Mouse (Mus musculus): Measurements from ENCODE around the gene Acsl5. TPM values are rescaled to one million over a fixed set of nuclear protein-coding genes. Genes with fewer than 3 reads are reported as not detected.
A peak's percentile ranks its signal among the peaks of the same experiment; 100 is the strongest.

Gene Acsl5
- total RNA-seq (2021): 10 to 100 TPM; 28.7 to 38.4 TPM

- DNase-seq (ENCODE audit: extremely low spot score in 1 of 2, low spot score in 1 of 2): no peak
Measured at GRCm38 (mm10) chr19:55251383-55252124, at the start of gene Acsl5. TSS of gene Acsl5 (plus strand) at chr19:55251938.

GRCm38 (mm10) chr19:55206482-55207138 lies 45.1 kb upstream of the Acsl5 start:
- peak in 1 of 2 experiments; percentile 46 for DNase-seq (ENCODE audit: extremely low spot score in 1 of 2, low spot score in 1 of 2)

GRCm38 (mm10) chr19:55207205-55207604 lies 44.5 kb upstream of the Acsl5 start:
- no peak for DNase-seq (ENCODE audit: extremely low spot score in 1 of 2, low spot score in 1 of 2)

GRCm38 (mm10) chr19:55207746-55208538 lies 43.8 kb upstream of the Acsl5 start:
- no peak for DNase-seq (ENCODE audit: extremely low spot score in 1 of 2, low spot score in 1 of 2)

GRCm38 (mm10) chr19:55208654-55209053 lies 43.1 kb upstream of the Acsl5 start:
- no peak for DNase-seq (ENCODE audit: extremely low spot score in 1 of 2, low spot score in 1 of 2)

GRCm38 (mm10) chr19:55209084-55209483 lies 42.7 kb upstream of the Acsl5 start:
- no peak for DNase-seq (ENCODE audit: extremely low spot score in 1 of 2, low spot score in 1 of 2)

- DNase-seq (ENCODE audit: extremely low spot score in 1 of 2, low spot score in 1 of 2): no peak
Measured at GRCm38 (mm10) chr19:55211698-55212097, 40.0 kb upstream of the Acsl5 start.

GRCm38 (mm10) chr19:55213617-55214340 lies 38.0 kb upstream of the Acsl5 start:
- no peak for DNase-seq (ENCODE audit: extremely low spot score in 1 of 2, low spot score in 1 of 2)

GRCm38 (mm10) chr19:55216876-55217275 lies 34.9 kb upstream of the Acsl5 start:
- DNase-seq (ENCODE audit: extremely low spot score in 1 of 2, low spot score in 1 of 2): no peak

GRCm38 (mm10) chr19:55217365-55217764 lies 34.4 kb upstream of the Acsl5 start:
- peak; percentile 18 to 30 for DNase-seq (ENCODE audit: extremely low spot score in 1 of 2, low spot score in 1 of 2)

GRCm38 (mm10) chr19:55218192-55218739 lies 33.5 kb upstream of the Acsl5 start:
- peak; percentile 88 to 96 for DNase-seq (ENCODE audit: extremely low spot score in 1 of 2, low spot score in 1 of 2)

GRCm38 (mm10) chr19:55218741-55219221 lies 33.0 kb upstream of the Acsl5 start:
- DNase-seq (ENCODE audit: extremely low spot score in 1 of 2, low spot score in 1 of 2): no peak

GRCm38 (mm10) chr19:55219359-55219758 lies 32.4 kb upstream of the Acsl5 start:
- DNase-seq (ENCODE audit: extremely low spot score in 1 of 2, low spot score in 1 of 2): no peak

GRCm38 (mm10) chr19:55221208-55221607 lies 30.5 kb upstream of the Acsl5 start:
- no peak for DNase-seq (ENCODE audit: extremely low spot score in 1 of 2, low spot score in 1 of 2)

- DNase-seq (ENCODE audit: extremely low spot score in 1 of 2, low spot score in 1 of 2): no peak
Measured at GRCm38 (mm10) chr19:55222268-55222667, 29.5 kb upstream of the Acsl5 start.

GRCm38 (mm10) chr19:55226621-55227020 lies 25.1 kb upstream of the Acsl5 start:
- no peak for DNase-seq (ENCODE audit: extremely low spot score in 1 of 2, low spot score in 1 of 2)

- DNase-seq (ENCODE audit: extremely low spot score in 1 of 2, low spot score in 1 of 2): no peak
Measured at GRCm38 (mm10) chr19:55227135-55227534, 24.6 kb upstream of the Acsl5 start.

GRCm38 (mm10) chr19:55231081-55231480 lies 20.7 kb upstream of the Acsl5 start:
- DNase-seq (ENCODE audit: extremely low spot score in 1 of 2, low spot score in 1 of 2): no peak

- no peak for DNase-seq (ENCODE audit: extremely low spot score in 1 of 2, low spot score in 1 of 2)
Measured at GRCm38 (mm10) chr19:55232136-55232535, 19.6 kb upstream of the Acsl5 start.

GRCm38 (mm10) chr19:55236026-55236425 lies 15.7 kb upstream of the Acsl5 start:
- DNase-seq (ENCODE audit: extremely low spot score in 1 of 2, low spot score in 1 of 2): no peak
